Mouse (Mus musculus) CD4-positive, CD25-positive, alpha-beta regulatory T cell, adult 2 months (primary cell): ENCODE measurements around the gene Asic2.

ENCODE experiments used
- DNase-seq: peaks from one replicate; pipeline ENCODE4 v3.0.0-alpha.2; 2012; ENCODE audit warnings: low read depth, low spot score

Gene Asic2

DNA sequence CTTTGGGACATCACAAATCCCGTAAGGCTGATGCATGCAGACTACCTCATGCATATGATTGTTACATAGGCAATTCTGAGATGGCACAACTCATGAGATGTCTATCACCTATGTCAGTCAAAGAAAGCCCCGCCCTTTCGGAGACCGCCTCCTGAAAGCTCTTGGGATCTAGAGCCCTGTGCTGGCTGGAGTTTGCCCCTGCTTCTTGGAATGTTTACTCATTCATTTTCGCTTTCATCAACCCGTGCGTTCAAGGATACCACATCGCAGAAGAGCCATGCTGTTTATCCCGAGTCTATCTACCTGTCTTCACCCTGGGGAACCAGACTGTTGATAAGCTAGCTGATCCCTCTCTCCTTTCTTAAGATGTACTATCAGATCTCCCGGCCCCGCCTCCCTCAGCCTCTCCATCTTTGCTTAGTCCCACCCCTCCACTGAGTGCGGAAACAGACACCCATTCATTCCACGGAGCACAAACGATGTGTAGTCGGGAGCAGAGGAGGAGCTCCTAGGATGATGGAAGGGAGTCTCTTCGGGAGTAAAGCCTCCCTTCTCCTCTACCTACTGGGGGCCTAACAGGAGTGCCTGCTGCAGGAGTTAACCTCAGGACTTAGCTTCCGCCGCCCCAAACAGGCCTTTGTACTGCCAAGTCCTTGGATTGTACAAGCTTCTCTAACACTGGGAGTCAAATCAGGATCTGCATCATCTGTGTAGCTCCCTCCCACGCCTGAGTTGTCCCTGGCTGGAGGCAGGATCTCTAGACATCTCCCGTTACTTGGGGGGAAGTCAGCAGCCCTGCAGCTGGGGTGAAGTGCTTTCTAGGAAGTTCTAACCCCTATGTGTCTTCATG lies 356.1 kb downstream of the Asic2 start:
- DNase-seq: peak; percentile 3

DNA sequence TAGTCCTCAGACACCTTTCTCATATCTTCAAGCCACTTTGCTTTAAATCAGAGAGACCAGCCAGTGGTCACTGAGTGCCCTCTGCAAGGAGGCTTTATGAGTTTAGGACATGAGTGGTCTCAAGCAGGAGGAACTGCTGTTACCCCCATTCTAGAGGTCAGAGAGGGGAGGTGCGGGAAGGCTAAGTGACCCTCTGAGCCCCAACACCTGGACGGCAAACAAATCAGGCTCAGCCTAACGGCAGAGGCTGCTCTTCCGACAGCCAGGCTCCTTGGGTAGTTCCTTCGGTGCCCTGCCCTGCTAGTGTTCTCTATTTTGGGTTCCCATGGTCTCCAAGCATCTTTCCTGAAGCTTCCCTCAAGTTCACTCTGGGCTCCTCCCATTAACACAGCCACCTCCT lies 357.8 kb downstream of the Asic2 start:
- DNase-seq: no peak

DNA sequence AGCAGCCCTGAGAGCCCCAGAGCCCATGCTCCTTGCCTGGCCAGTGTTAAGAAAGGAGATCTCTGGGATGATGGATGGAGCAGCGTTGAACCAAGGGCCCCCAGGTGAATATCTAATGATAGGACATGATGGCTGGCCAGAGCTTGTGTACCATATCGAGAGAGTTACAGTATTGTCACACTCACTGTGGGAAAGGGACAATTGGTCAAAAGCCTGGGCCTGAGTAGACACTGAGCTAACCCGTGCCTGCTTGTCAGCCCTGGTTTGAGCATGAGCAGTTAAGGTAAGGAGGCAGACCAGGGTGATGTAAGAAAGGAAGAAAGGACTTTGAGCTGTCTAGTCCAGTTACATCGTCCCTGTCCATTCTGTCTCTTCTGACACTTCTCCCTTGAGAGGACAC lies 365.3 kb downstream of the Asic2 start:
- no peak for DNase-seq

DNA sequence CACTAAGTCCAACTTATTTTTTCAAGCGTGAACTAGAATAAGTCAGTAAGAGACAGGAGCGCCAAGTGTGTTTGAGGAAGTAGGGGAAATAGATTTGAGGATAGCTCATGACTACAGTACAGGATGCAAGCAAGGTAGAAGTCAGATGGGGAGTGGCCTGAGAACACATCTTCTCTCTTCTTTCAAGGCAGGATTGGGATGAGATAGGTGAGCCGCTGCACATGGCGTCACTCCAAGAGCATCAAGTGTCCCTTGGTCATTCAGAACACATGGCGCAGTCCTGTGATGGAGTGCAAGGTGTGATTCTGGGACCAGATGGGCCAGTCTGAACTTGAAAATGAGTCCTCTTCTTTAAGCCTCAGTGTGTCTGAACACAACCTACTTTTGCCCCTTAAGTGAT lies 366.5 kb downstream of the Asic2 start:
- DNase-seq: no peak

DNA sequence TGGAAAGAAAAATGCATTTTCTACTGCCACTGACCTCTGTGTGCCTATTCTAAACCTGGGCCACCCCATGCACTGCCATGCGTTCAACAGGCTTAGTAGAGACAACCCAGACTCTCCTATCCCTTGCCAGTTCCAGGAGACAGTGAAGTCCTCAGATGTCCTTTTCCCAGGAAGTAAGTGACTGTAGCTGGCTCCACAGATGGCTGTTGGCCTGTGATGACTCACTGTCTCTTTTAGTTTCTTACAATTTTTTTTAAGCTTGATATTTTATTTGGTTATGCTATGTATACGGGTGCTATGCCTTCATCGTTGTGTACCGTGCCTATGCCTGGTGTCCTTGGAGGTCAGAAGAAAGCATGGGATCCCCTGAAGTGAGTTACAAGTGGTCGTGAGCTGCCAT lies 370.7 kb downstream of the Asic2 start:
- DNase-seq: no peak

DNA sequence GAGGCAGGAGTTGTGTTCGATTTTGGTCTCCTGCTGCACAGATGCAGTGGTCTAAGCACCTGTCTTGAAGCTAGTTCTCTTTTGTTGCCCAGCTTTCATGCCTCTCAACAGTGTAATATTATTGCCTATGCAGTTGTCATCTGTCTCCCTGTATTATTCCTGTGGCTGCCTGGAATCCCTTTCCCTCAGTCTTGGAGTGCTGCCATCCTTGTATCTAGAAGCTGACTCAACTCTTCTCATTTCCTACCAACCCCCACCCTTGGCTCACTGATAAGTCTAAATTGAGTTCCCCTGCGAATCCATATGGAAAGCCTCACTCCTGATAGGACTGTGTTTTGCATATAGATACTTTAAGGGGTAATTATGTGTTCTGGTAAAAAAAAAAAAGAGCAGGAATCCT lies 373.0 kb downstream of the Asic2 start:
- DNase-seq: no peak

DNA sequence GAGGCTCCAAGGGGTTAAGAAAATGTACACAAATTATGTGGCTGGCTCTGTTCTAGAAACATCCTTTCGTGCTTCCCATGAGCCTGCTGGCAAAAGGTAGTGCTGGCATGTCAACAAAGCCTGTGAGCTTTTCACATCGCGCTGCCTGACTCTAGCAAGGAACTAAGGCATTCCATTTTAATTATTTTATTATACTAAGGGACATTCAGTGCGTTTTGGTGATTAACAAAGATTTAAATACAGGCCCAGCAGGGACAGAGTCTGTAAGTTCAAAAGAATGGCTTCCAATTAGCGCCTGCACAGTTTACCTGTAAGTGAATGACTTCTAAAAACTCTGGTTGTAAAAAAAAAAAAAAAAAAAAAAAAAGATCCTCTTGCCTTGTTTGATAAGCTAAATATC lies 375.5 kb downstream of the Asic2 start:
- DNase-seq: no peak

DNA sequence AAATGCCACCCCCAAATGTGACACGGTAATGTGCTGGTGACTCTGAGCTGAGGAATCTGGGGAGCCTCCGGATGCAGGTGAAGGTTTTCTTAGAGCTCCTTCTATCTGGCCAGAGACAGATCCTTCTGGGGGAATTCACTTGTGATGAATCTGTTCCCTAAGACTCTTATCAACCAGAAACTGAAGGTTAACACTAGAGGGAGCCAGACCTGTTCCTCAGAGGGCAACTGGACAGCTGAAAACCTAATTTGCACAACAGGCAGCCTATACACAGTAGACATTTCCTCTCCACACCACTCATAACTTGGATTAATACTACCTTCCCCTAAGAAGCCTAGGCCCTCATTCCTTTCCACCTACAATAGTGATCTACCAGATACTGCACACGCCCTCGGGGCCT lies 377.3 kb downstream of the Asic2 start:
- no peak for DNase-seq

DNA sequence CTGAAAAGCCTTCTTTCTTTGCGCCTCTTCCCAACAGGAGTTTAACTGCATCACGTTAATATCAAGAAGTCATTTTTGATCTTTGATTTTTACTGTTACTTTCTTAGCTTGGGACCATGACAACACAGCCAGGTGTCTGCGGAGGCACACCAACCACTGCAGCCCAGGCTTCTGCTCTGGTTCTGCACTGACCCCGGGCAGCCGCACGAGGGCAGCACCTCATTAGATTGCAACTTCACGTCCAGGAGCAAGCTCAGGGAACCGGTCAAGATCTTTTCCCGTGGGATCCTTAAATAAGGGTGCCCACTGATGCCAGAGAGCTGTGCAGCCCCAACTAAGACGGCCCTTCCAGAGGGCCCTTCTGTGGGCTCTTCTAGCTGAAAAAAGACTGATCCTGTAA lies 379.6 kb downstream of the Asic2 start:
- DNase-seq: peak; percentile 37

DNA sequence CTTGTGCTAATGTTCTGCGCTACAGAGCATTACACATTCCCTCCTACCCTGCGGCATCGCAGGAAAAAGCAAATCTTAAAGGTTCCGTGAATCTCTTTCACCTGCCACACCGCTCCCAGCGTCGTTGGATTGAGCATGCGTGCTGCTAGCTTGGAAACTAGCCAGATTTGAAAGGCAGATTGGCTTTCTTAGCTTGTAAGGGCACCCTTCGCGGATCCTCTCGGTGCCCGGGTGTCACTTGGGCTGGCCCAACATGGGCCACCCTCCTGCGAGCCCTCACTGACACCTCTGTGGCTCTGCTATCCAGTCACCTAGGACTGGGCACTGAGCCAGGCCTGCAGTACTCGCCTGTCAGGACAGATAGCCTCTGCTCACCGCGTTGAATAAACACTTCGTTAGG lies 380.3 kb downstream of the Asic2 start:
- DNase-seq: no peak

DNA sequence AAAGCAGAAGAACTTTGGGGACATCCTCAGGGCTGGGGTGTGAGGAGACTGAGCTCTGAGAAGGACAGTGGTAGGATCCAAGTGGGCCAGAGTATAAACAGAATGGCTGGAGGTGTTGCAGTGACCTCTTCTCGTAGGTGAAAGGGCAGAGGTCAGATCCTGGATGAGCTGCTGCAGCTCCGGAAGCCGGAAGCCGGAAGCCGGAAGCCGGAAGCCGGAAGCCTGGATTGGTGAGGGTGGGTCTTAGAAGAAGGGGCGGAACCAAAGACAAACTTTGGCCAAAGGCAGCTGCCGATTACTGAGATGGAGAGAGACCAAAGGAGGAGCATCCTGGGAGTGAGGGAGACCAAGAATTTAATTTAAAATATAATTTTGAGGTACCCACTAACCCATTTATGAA lies 381.1 kb downstream of the Asic2 start:
- DNase-seq: no peak

DNA sequence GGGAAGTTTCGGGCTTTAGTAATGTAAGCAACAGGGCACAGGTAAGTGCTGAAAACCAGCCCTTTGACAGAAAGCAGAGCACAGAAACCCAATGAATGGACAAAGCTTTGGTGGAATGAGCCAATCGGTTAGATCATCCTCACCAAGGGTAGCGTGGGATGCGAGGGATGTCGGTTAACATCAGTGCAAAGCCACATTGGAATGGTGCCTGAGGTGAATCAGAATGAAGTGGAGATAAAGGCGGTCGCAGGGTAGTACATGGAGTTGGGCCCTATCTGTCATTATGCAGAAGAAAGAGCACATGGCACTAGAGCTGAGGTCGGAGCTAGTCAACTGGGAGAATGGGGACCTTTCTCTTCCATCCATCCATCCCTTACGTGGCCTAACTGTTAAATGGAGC lies 383.8 kb downstream of the Asic2 start:
- DNase-seq: no peak

DNA sequence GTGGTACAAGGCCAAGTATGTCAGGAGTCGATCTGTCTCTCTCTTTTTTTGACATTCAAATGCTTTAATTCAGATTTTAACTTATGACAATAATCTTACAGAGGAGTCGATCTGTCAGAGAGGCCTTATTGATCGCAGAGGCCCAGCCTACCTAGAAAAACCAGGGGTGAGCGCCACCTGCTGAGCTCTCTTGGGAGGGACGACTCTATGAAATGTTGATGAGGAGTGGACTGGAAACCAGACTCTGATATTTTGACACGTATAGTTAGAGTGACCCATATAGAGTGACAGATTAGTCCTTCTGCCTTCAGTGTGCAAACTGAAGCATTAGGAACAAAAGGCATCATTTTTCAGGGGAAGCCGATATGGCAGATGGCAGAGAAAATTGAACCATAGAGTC lies 385.1 kb downstream of the Asic2 start:
- DNase-seq: no peak

DNA sequence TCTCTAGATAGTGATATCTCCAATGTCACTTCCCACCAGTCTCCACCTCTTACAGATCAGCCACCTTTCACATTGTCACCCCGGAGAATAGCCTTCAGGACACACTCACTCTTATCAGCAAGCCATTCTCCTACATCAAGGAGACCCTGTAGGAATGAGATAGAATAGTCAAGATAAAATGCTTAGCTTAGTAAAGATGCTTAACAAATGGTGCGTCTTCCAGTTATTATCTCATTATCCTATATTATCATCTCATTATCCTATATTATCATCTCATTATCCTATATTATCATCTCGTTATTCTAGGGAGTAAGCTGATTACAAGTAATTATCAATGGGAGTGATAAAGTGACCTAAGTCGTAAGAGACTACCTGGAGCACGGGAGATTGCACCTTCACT lies 386.1 kb downstream of the Asic2 start:
- DNase-seq: no peak

DNA sequence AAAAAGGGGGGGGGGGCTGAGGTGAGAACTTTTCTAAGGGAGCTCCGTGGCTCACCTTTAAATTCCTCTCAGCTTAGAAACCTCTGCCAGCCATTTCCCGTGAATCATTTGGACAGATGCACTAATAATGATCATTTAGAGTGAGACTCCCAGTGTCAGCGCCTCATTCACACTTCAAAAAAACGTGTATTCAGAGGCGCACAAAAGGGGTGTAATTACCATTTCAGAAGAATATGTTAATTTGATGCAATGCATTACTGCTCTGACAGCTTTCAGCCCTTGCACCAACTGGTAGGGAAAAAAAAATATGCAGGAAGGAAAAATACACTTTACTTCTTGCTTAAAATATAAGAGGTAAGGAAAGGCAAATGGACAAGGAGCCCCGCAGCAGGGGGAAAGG lies 388.5 kb downstream of the Asic2 start:
- no peak for DNase-seq

DNA sequence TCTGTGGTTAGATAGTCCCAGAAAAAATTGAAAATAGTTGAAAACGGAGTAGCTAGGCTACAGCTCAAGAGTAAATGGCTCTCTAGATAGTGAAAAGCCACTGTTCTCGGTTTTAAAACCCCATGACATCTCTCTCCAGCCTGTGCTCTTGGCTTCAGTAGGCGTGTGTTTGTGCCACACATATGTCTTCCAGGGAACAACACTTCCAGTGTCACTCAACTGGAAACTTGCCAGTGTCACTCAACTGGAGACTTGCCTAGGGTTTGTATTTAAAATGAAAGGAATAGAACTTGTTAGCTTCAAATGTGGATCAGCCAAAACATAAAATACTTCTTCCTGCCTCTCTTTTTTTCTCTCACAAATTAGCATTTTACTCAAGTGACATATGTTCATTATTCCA lies 397.9 kb downstream of the Asic2 start:
- DNase-seq: no peak

DNA sequence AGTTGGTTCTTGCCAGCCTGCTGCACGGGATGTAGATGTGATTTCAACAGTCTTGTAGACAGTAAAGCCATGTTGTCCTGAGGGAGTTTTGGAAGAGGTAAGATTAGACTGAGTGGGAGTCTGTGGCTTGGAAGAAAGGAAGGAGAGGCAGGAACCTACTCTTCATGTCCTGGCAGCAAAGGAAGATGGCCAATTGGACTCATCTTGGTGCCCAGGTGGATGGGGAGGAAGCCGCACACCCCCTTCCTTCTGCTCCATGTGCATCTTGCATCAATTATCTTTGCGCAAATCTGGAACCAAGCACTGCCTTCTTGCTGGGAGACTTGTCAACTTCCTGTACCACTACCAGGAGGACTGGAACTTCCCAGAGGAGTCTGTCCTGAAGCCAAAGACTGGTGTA lies 403.4 kb downstream of the Asic2 start:
- DNase-seq: no peak

DNA sequence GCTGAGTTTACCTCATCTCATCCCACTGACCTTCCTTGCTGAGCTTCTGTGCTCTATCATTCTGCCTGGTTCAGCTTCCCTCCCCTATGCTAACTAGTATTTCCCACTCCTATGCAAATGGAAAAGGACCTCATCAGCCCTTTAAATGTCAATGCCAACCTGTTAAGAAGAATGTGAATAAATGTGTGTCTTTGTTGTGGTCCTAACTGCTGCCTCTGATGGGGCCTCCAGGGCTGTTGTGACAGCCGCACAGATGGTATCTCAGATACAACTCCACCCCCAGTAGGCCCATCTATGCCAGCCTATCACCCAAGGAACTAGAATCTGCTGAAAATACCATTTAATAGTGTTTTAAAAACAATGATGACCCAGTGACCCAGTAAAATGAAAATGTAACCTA lies 407.9 kb downstream of the Asic2 start:
- DNase-seq: no peak

DNA sequence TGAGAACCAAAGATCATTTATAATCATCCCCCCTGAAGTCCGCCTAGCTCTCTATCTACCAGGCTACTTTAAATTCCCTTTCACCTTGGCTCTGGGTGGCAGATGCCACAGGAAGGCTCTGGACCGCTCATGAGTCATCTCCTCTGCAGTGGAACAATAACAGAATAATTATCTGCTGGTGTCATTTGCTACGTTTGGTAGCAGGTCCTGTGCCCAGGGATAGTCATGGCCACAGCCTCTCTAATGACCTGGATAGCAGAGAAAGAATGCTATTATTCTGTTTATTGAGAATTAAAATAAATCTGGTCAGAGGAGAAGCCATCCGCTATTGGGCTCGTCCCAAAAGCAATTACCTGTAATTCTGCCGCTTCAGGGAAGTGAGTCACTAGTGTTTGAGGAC lies 425.1 kb downstream of the Asic2 start:
- DNase-seq: no peak

DNA sequence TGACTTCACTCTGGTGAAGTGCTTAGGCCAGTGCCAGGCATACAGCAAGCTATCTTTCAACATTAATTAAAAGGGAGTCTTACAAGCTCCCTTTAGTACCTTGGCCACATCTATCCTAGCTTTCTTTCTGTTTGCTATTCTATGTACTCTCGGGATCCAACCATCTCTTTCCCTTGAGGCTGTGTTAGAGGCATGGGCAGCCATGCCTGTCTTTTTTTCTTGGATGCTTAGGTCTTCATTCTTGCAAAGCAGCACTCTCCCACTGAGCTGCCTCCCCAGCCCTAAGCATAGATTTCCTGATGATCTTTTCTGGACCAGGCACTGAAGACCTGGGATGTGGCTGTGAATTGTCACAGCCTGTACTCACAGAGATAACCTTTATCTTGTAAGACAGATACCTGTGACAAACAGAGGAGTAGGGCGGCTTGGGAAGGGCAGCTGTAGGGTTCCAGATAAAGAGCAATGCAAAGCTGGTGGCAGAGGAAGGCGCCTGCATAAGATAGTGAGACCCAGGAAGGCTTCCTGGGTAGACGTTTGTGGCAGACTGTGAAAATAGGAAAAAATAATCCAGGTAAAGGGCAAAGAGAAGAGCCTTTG lies 433.0 kb downstream of the Asic2 start:
- DNase-seq: no peak

DNA sequence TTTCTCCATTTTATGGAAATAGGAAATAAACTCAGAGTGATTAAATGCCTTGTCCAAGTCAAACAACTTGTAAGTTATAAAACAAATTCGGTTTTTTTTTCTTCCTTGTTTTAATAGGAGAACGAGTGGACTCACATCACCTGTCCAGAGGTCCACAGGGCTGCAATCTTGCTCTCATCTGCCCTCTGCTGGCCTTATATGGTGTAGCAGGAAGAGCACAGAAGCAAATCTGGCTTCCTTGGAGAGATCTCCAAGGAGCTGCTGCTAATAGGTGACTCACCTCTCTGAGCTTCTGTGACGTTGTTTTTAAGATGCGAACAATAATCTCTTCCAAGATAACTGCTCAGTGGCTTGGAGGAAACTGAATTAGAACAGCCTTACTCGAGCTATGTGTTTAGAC lies 433.6 kb downstream of the Asic2 start:
- DNase-seq: peak; percentile 21

DNA sequence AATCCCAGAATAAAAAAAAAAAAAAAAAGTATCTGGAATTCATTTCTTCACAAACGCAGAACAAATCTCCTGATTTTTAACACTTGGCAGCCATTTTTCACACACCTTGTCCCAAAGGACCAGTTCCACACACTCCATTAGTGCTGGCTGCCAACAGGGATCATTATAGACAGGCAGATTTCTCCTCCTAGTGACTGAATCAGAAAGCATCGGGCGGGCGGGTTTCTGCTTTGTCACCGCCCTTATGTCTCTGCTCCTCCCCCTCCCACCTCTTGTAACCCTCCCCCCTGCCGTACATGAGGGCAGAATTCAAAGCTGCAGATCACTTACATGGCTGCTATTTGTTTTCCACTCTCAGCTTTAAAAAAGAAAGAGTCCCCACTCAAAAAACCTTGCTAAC lies 436.4 kb downstream of the Asic2 start:
- no peak for DNase-seq

DNA sequence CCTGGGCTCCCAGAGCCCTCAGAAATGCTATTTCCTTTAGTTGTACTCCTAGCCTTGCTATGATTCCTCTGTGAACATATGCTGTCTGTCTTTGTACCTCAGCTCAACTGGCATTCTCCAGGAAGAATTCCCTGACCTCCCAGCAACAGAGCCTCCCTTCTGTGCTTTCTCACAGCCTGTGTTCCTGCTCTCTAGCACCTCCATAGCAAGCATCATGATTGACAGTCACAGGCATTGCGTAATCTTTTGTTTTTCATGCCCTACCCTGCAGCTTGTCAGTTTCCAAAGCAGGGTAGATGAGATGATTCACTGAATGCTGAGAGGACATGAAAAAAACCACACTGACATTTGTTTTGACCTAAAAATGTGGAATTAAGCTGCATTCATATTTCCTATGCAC lies 445.3 kb downstream of the Asic2 start:
- DNase-seq: no peak

DNA sequence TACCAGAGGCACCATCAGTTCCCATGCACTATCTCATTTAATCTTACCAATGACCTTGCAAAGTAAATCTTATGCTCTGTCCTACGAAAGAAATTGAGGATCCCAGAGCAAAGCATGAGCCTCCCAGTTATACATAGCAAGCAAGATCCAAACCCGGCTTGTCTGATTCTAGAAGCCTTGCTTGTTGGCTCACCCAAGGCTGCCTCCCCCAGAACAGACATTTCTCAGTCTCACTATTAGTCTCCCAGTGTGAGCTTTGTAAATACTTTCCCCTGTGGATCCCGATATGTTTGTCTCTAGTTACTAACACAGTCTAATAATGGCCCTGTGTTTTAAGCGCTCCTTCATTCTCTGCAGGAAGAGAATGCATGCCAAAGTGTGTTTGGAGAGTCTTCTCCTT lies 446.4 kb downstream of the Asic2 start:
- DNase-seq: no peak
